Mouse (Mus musculus) spleen, adult 12 weeks (tissue): ENCODE measurements around the gene Lrrc75b.
"Not testable (repeated sequence)": the region's sequence is repeated elsewhere in the genome, so short reads cannot be mapped to it uniquely, and the experiment has no call there.

Source experiments
- DNase-seq: peaks from one replicate; pipeline ENCODE4 v3.0.0; 2022; ENCODE audit warnings: low spot score

Gene Lrrc75b

GRCm38 (mm10) chr10:75568029-75568428 is 7.9 kb upstream of the Lrrc75b start:
- DNase-seq, result no peak

- DNase-seq, result not testable (repeated sequence)
Measured at GRCm38 (mm10) chr10:75566765-75567164, 6.6 kb upstream of the Lrrc75b start.

GRCm38 (mm10) chr10:75566321-75566720 is 6.2 kb upstream of the Lrrc75b start:
- no peak for DNase-seq

GRCm38 (mm10) chr10:75565906-75566305 is 5.8 kb upstream of the Lrrc75b start:
- DNase-seq, result no peak

GRCm38 (mm10) chr10:75565436-75565835 is 5.3 kb upstream of the Lrrc75b start:
- DNase-seq, result peak; percentile 13

- DNase-seq, result no peak
Measured at GRCm38 (mm10) chr10:75564687-75565265, 4.6 kb upstream of the Lrrc75b start.

- no peak for DNase-seq
Measured at GRCm38 (mm10) chr10:75562596-75562995, 2.5 kb upstream of the Lrrc75b start.

GRCm38 (mm10) chr10:75561071-75561654 is 1.0 kb upstream of the Lrrc75b start, which contains the start of gene Ggt1:
TSS of gene Ggt1 (plus strand) at chr10:75561604.
- DNase-seq, result no peak

GRCm38 (mm10) chr10:75560549-75560899 is 394 bp upstream of the Lrrc75b start:
- no peak for DNase-seq

- DNase-seq, result no peak
Measured at GRCm38 (mm10) chr10:75559041-75559675, 972 bp downstream of the Lrrc75b start.

- DNase-seq, result no peak
Measured at GRCm38 (mm10) chr10:75558515-75558914, 1.6 kb downstream of the Lrrc75b start.

GRCm38 (mm10) chr10:75556026-75556425 is 4.1 kb downstream of the Lrrc75b start:
- DNase-seq, result no peak

GRCm38 (mm10) chr10:75555557-75555956 is 4.6 kb downstream of the Lrrc75b start:
- DNase-seq, result no peak

- no peak for DNase-seq
Measured at GRCm38 (mm10) chr10:75554090-75554489, 6.0 kb downstream of the Lrrc75b start.

GRCm38 (mm10) chr10:75552701-75553450 is 7.3 kb downstream of the Lrrc75b start:
- no peak for DNase-seq

GRCm38 (mm10) chr10:75552106-75552505 is 8.0 kb downstream of the Lrrc75b start:
- no peak for DNase-seq

GRCm38 (mm10) chr10:75551175-75551574 is 9.0 kb downstream of the Lrrc75b start:
- DNase-seq, result no peak

- no peak for DNase-seq
Measured at GRCm38 (mm10) chr10:75549886-75550285, 10.2 kb downstream of the Lrrc75b start.

- no peak for DNase-seq
Measured at GRCm38 (mm10) chr10:75548486-75548885, 11.6 kb downstream of the Lrrc75b start.

- no peak for DNase-seq
Measured at GRCm38 (mm10) chr10:75547901-75548300, 12.2 kb downstream of the Lrrc75b start.

- DNase-seq, result no peak
Measured at GRCm38 (mm10) chr10:75536123-75536522, 24.0 kb downstream of the Lrrc75b start.

- DNase-seq, result no peak
Measured at GRCm38 (mm10) chr10:75535423-75535822, 24.7 kb downstream of the Lrrc75b start.

- no peak for DNase-seq
Measured at GRCm38 (mm10) chr10:75534934-75535333, 25.2 kb downstream of the Lrrc75b start.
